Mouse (Mus musculus) adrenal gland, adult (tissue): ENCODE measurements around the gene Nup50.

Experiments
- DNase-seq, 2 experiments: peaks; one replicate each; pipeline ENCODE4 v3.0.0; 2022 to 2023; ENCODE audit warnings: low spot score in 1 of 2; ENCODE audit not compliant: inconsistent age in 2 of 2

The Nup50 gene

DNA sequence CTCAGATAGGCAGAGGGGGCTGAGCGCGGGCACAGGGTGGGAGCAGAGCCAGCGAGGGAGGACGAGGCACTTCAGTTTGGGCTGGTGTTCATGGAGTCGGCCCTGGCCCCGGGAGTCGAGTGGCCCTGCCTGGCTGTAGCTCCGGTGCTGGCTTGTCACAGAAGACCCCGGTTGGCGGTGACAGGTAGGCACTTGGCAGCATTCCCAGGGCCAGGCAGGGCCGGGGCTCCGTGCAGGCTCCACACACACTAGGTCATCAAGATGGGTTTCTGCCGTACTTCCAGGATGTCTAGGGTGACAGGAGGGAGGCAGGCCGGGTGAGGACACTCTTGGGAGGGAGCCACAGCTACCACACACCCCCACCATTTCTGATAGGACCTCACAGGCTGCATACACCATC is 25.8 kb downstream of the Nup50 start:
- no peak for DNase-seq

DNA sequence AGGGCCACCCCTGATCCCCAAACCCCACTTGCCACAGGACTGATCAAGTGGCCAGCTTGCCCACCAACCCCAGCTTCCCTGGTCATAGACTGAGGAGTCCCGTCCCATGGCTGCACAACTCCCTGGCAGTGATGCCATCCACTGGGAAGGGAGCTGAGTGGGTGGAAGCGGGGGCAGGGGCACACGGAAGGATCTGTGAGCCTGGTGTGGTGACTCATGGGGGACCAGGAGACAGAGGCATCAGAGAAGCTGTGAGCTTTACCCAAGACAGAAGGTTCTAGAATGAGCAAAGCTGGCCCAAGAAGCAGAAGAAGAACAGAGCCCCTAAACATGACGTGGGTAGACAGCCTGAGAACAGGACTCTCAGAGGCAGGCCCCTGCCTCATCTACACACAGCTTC is 26.8 kb downstream of the Nup50 start:
- DNase-seq: no peak

DNA sequence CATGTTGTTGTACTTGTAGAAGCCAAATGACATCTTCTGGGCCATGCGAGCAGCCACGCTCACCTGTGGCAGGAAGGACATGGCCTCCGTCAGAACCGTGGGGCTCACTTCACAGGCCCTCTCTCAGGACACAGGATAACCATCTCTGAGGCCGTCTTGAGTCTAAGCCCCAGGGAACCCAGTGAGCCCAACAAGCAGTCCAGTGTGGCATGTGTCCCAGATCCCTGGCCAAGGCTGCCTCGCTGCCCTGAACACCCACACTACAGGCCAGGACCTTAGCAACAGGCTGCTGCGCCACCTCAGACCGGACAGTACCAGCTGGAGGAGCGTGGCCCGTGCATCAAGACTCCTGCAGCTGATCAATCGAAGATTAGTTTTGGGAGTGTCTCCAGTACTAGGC is 30.0 kb downstream of the Nup50 start:
- DNase-seq: no peak

DNA sequence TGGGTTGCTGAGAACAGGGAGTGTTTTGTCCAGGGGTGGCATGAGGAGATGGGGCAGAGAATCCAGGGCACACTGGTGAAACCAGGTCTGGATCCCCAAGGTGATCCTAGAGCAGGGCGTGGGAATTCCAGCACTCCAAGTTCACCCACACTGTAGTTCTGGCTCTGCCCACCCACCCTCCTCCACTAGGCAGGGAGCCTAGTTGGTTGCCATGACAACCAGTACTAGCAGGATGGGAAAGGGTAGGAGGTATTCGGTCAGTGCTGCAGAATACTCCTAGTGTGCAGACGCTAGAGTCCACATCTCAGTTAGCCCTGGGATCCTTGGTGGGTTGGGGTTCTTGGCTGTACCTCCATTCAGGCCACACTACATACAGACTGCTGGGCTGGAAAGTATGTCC is 34.6 kb downstream of the Nup50 start:
- no peak for DNase-seq

DNA sequence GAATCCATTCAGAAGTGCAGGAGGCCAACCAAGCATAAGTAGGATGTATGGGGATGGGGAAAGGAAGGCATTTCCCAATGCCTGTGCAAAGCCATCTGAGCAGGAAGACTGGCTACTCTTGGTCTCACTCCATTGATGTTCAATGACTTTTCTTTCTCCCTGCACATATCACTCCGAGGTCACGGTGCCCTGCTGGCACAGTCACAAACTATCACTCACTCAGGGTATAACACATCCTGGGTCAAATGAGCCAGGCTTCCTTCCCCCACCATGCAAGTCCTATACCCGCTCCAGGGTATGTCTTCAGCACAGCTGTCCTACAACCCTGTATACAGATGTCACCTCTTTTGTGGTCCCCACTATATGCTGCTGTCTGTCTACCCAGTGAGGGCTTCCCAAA is 35.1 kb downstream of the Nup50 start:
- peak; percentile 68 to 87 for DNase-seq

DNA sequence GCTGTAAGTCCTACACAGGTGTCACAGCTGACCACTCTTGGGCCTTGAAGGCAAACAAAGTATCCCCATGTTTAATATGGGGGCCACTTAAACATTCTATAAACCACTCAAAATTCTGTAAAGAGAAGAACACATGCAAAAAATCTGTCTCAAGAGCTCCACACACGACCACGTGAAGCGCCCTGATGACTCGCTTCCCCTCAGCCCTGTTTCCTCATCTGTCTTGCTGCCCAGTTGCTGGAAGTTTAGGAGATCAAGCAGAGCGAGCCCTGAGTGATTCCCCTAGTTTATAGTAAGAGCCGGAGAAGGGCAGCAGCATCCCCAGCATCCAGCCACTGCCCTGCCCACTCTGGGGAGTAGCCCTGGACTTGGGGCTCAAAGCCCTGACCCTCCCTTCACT is 36.7 kb downstream of the Nup50 start:
- no peak for DNase-seq

DNA sequence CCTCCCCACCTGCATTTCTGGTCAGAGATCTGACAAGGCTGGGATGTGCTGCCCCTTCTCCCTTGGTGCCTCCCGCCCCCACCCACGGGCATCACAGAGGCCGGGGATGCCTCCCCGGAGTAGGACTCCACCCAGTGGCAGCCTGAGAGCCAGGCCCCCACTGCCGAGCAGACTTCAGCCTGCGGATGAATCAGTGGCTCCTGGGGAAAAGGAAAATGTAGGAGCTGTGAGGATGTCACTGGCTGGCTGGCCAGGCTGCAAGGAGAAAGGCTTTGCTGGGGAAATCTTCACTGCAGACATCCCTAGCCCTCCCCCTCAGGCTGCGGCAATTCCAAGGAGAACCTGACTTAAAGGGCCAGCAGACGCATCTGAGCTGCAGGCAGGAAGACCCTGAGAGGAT is 37.5 kb downstream of the Nup50 start:
- peak; percentile 42 to 67 for DNase-seq

DNA sequence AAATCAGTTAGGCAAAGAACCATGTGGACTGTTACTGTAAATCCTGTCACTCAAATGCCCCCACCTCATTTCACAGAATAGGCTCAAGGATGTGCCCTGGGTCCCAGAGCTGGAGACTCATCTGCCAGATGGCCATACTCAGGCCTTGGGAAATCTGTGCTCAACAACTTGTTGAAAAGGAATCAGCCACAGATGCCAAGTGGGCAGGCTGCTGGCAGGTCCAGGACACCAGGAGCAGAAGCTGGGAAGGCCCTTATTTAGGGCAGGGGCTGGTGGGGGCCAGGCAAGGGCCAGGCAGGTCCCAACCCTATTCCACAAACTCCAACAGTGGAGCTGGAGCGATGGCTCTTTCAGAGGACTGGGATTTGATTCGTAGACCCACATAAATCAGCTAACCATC is 39.3 kb downstream of the Nup50 start:
- no peak for DNase-seq

DNA sequence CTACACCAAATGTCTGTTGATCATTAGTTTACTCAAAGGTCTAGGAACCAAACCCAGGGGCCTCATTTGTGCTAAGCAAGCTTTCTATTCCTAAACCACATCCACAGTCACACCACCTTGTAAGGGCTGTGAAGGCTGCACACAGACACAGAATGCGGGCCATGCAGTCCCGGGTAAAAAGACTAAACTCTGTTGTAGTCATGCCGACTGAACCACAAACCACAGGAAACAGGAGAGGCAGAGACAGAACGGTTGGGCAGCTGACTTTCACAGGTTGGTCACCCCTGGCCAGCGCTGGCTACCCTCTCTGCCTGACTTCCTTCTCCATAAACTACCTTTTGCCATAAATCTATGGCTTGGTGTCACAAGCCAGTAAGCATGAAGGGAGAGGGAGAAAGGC is 41.6 kb downstream of the Nup50 start:
- DNase-seq: no peak

DNA sequence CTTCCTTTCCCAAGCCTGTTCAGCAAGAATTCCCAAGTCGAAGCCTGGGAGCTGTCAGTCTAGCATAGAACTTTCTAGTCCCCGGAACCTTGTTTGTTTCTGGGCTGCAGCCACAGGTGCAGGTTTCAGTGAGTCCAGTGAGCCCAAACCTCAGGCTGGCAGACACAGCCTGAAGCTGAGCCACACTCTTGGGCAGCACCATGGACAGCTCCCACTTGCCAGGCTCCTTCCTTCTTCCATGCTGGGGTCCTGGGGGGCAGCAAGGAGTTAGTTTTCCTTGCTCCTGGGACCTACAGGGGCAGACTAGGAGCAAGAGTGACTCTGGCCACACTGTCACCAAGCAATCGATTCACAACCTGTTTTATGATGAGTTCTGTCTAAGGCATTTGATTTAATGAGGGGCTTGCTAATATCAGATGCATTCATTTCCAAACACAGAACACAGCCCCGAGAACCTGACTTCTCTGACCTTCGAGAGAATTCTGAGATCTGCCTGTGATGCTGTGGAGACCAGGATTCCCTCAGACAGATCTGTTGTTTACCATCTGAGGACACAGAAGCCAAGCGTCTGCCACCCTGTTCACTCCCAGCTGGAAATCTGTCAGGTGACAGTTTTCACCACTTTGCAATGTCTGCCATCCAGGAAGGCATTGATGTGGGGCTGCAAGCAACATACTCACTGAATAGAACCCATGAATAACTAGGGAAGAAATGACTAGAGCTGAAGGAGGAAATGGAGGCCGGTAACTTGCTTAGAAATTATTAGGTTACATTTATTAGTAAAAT is 42.6 kb downstream of the Nup50 start:
- DNase-seq: peak in 1 of 2 experiments; percentile 74

DNA sequence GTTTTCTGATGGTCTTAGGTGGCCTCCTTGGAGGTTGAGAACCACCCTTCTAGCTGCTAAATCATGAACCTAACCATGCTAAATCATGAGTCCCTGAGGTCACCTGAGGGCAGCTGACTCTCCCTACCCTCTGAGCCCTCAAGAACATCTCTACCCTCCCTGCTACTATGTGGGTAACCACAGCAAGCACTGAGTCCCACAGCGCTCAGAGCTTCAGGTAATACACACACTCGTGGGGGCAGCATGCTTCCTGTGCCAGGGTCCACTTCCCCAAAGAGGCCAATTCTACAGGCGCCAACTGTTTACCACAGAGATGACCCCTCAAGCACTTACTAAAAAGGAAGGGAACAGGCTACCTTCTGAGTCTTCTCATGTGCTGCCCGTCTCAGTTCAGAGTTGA is 45.3 kb downstream of the Nup50 start:
- DNase-seq: no peak

DNA sequence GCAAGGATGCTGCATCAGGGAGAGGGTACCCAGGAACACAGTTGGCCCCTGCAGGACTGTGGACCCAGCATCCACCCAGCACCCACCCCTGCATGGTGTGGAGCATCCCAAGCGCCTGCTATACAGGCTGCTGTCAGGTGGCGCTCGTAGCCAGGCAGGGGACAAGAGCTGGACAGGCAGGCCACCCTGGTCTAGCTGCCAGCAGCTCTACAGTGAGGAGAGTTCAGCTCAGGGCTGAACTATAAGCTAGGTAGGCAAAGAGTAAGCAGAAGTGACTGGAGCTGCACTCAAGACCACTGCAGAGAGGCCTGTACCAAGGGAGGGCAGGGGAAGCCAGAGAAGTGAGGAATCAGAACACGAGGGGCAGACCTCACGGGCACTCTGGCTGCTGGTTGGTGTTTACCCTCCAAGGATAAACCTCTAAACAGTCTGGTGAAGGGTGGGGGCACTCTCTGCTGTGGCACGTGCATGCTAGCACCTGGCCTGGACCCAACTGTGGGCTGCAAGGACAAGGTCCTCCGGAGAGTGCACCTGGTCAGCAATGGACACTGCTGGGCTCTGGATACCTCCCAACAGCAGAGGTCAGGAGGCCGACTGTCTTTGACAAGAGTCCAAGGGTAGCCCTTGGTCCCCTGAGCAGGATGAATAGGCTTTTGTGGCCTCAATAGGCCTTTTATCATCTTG is 49.8 kb downstream of the Nup50 start:
- no peak for DNase-seq

DNA sequence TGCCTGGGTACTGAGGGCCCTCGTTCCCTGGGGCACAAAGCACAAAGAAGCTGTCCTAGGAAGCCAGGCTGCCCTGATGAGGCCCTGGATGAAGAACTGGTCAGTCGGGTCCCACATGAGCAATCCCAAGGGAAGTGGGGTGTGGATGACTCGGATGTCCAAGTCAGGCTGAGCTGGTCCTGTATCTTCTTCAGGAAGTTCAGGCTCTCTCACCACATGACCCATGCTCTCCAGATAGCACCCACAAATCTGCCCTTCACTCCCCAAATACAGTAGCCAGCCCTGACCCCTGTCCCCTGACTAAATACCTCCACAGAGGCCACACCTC is 50.3 kb downstream of the Nup50 start:
- no peak for DNase-seq

DNA sequence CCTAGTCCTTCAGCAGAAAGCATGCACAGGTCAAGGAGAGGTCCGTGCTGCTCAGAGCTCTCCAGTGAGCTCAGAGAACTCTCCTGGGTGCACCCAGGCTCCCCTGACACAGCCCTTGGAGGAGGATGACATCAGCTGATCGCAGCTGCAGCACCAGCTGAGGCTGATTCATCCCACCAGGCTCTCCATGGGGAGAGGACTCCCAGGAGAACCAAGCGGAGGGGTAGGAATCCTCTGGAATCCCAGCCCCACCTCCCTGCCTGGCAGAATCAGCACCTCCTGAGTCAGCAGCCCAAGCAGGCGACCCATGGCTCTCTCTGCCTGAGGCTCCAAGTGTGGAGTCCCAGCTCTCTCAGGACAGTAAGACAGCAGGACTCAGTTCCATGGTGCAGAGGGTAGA is 52.5 kb downstream of the Nup50 start:
- peak; percentile 91 for DNase-seq

DNA sequence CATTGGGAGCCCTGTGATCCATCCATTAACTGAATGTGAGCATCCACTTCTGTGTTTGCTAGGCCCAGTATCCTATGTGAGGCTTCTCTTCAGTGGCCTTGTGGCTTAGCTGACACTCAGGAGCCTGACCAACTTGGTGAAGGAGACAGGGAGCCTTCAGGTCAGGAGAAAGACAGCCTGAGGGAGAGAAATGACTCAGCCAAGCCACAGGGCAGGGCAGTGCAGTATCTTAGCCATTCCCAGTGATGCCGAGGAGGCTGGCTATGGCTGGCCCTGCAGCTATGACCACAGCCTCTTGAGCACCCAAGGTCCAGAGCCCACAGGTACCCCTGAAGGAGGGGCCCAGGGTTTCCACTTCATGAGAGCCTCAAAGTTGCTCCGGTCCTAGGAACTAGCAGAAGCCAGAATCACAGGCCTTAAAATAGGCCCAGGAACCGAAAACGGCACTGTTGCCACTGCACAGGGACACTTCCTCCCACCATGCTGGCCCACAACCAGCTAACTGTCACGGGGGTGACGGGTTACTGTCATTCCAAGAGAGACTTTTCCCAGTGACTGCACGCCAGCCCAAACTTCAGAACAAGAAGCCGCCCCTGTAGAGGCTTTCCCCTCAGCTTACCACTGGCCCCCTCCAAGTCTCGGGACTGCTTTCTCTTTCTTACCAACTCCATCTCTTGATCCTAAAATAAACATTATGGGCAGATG is 58.5 kb downstream of the Nup50 start:
- no peak for DNase-seq

DNA sequence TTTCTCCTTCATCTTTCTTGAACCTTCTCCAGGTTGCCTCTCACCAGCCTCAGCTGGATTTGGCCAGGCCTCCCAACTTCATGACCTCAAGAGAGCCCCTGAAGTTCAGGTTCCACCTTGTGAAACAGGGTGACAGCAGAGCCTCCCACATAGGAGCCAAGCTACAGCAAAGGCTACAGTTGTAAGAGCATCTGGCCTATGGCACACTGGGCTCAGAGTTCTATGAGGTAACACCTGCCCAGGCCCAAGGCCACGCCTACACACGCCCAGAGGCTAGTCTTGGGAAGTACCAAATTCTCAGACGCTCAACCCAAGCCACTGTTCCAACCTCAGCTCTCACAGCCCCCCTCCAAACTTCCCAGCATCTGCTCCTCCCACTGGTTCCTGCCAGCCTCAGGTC is 59.7 kb downstream of the Nup50 start:
- DNase-seq: peak in 1 of 2 experiments; percentile 60

DNA sequence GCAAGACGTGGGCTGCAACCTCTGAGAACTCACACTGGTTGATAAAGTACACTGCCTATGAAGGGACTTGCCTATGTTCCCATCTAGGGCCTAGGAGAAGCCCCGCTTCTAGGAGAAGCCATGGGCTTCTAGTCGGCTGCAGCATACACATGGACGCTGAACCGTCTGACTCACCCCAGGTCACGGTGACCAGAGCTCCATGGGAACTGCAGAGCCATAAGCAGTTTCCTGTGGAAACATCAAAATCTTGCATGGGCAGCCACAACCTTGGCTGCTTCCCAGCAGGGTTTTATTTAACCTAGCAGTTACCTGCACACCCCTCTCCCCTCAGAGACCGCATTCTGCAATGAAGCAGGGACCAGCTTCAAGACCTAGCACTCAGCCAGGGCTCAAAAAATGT is 60.5 kb downstream of the Nup50 start:
- peak in 1 of 2 experiments; percentile 76 for DNase-seq

DNA sequence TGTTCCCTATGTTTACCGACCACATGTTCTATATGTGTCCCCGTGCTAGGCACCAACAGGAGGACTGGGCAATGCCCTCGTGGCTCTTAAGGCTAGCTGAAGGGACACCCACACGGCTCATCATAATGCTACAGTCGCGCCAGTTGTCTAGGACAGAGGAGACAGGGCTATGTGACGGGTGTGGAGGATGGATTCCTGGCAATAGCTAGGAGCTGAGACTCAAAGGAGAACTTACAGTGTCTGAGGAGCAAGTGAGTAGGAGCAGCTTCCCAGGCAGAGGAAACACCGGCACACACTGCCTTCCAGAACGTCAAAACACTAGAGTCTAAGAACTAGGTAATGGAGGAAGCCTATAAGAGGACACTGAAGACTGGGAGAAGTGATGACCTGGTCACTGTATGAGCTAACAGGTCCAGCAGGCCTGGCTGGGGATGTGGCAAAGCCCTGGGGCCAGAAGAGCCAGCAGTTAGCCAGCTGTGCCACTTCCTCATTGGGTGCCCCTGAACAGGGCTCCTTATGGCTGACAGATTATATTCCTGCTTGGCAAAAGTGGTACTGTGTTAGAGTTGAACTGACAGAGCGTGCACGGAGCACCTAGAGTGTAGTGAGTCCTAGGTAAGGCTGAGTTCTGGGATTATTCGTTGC is 62.4 kb downstream of the Nup50 start:
- DNase-seq: no peak

DNA sequence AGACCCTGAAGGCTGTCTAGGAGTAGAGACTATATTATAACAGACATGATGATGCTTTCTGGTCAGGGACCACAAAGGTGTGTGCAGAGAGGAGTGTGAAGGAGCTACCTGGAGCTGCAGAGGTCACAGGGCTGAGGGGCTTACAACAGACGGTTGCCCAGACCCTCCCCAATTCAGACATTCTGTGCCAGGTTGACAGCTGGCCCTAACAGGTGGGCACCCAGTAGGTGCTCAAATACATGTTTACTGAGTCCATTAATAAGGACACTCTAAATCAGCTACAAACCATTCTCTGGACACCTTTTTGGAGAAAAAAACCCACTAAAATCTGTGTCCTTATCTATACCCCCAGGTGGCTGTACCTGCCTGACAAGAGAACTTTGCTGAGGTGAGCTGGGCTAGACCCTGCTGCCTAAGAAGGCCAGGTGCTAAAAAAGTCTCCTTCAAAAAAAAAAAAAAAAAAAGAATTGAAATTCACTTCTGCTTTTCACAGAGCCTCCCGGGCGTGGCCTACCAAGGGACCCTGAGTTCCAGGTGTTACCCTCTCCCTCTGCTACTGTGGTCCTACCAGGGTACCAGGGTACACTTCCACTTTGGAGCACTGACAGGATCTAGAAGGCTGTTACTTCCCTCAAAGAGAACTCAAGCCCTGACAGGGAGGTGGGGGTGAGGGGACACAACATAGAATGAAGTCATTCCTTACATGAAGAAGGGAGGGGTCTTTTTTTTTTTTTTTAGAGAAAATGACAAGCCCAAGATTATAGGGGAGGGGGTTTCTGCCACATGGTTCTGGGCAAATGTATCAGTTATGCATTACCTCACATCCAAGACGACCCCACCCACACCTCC is 63.2 kb downstream of the Nup50 start:
- DNase-seq: no peak

DNA sequence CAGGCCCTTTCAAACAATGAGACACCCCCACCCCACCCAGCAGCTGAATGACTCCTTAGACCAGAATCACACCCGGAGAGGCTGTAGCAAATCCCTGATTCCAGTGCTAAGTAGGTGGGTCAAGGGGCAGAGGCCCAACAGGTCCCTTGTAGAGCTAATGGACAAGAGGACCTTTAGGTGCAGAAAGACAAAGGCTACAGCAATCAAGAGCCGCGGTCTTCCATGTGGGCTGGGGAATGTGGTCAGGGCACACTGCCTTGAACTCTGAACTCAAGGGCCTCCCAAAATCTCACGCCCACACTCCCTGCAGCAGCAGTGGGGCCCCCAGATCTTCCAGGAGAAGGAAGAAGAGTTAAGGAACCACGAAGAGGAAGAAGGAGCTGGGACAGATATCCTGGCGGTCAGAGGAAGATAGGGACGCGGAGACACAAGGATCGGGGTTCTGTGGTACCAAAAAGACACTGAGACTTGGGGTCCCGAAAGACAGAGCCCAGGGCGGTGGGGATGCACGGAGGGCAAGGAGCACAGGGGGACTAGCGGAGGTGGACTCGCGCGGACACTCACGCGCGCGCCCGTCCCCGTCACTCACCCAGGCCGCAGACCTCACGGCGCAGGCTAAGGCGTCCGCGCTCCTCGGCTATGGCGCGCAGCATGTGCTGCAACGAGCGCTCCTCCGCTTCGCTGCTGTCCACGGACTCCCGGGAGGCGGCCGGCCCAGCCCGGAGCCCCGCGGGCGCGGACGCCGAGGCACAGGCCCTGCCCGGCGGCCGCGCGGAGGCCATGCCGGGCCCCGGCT is 64.0 kb downstream of the Nup50 start:
- DNase-seq: peak in 1 of 2 experiments; percentile 43
